Mouse (Mus musculus) embryonic fibroblast, embryonic 13.5 days (primary cell): Measurements from ENCODE around the gene Runx1. TPM values are rescaled to one million over a fixed set of nuclear protein-coding genes. Genes with fewer than 3 reads are reported as not detected.
A peak's percentile ranks its signal among the peaks of the same experiment; 100 is the strongest.

Experiments
- H3K27ac ChIP-seq: 2 replicates; pipeline ENCODE4 v1.5.1; 2012; ENCODE audit warnings: low read length, control low read depth, inconsistent platforms; ENCODE audit not compliant: insufficient read depth
- H3K4me1 ChIP-seq: 2 replicates; pipeline ENCODE4 v1.6.1; 2011; ENCODE audit warnings: low read length; ENCODE audit not compliant: control insufficient read depth, insufficient read depth
- H3K4me3 ChIP-seq: 2 replicates; pipeline ENCODE4 v1.5.1; 2011; ENCODE audit warnings: mild to moderate bottlenecking, control low read depth, low read length; ENCODE audit not compliant: insufficient read depth
- CTCF ChIP-seq: IDR thresholded peaks from 2 replicates; pipeline ENCODE4 v1.5.1; 2011; ENCODE audit warnings: mild to moderate bottlenecking, control low read depth, low read length, moderate library complexity, borderline replicate concordance; ENCODE audit not compliant: insufficient read depth
- POLR2A ChIP-seq: IDR thresholded peaks from 2 replicates; pipeline ENCODE4 v1.6.1; 2011; ENCODE audit warnings: low read depth, mild to moderate bottlenecking, control low read depth, low read length, moderate library complexity
- polyA plus RNA-seq: library from polyadenylated mRNA; stranded (reverse); fragments of >200 nt; gene quantifications from 2 replicates; pipeline ENCODE4 v1.2.4, GENCODE M21; 2011; ENCODE audit warnings: low read depth; ENCODE audit not compliant: missing spikeins, insufficient read length

The Runx1 gene
- polyA plus RNA-seq, 1 experiment, result 56.2 TPM

GRCm38 (mm10) chr16:92860649-92861048 is 34.7 kb upstream of the Runx1 start:
- TF ChIP-seq CTCF, result no peak
- no peak for TF ChIP-seq POLR2A
- Histone ChIP-seq H3K4me3 (no peak overlapping the region), H3K4me1 (no peaks in the 10 kb centered on the region), H3K27ac (no peak overlapping the region)

DNA sequence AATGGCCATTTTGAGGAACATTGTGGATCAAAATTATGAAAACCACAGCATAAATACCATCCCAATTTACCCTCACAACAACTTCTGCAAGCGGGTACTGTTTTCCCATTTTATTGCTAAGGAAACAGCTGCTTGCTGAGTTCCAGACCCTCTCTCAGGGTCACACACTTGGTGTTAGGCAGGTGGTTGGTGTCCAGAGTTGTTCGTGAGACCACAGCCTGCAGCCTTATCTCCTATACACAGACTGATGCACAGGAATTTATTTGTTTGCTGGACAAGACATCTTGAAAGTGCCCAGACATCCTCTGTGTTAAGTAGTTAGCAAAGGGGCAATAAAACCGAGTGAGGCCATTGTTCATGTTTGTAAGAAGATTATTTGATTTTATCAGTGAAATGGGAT is 30.8 kb upstream of the Runx1 start:
- TF ChIP-seq CTCF (no peak), POLR2A (no peak)
- no peaks in the 10 kb centered on the region for H3K4me1 ChIP-seq
- H3K27ac ChIP-seq, result no peak overlapping the region
- no peak overlapping the region for H3K4me3 ChIP-seq

GRCm38 (mm10) chr16:92852276-92852675 is 26.3 kb upstream of the Runx1 start:
- Histone ChIP-seq H3K4me1 (no peaks in the 10 kb centered on the region), H3K4me3 (no peak overlapping the region), H3K27ac (no peak overlapping the region)
- TF ChIP-seq POLR2A (no peak), CTCF (no peak)

- H3K27ac ChIP-seq, result no peak overlapping the region
- no peak overlapping the region for H3K4me3 ChIP-seq
- TF ChIP-seq CTCF (no peak), POLR2A (no peak)
- H3K4me1 ChIP-seq, result peaks cover 6% of the 10 kb centered on the region; the same call in 1 of the 2 replicates
Measured at GRCm38 (mm10) chr16:92850416-92850815, 24.5 kb upstream of the Runx1 start.

- H3K4me1 ChIP-seq, result peaks cover 6% of the 10 kb centered on the region; the same call in 1 of the 2 replicates
- TF ChIP-seq CTCF, result no peak
- no peak for TF ChIP-seq POLR2A
- H3K4me3 ChIP-seq, result no peak overlapping the region
- no peak overlapping the region for H3K27ac ChIP-seq
Measured at GRCm38 (mm10) chr16:92847762-92848300, 21.9 kb upstream of the Runx1 start.

GRCm38 (mm10) chr16:92845244-92846225 is 19.6 kb upstream of the Runx1 start:
- H3K4me3 ChIP-seq, result no peak overlapping the region
- H3K4me1 ChIP-seq, result peaks cover 6% of the 10 kb centered on the region; the same call in 1 of the 2 replicates
- TF ChIP-seq CTCF, result no peak
- no peak for TF ChIP-seq POLR2A
- H3K27ac ChIP-seq, result peak overlapping the region; percentile 5

DNA sequence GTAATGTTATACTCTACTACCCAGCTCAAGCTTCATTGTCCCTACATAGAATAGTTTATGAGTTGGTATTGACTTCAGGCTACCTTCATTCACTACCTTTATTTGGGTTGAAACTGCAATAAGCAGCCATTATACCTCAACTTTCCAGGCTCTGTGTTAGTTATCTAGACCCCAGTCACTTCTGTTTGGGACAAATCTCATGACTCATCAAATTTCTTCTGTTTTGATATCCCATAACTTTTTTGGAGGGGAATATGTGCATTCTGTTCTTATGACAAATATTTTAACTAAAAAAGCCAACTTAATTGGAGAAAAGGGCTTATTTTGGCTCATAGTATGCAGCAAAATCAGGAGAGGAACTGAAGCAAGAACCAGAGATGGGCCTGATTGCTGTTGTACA is 12.8 kb upstream of the Runx1 start:
- H3K4me3 ChIP-seq, result no peak overlapping the region
- no peaks in the 10 kb centered on the region for H3K4me1 ChIP-seq
- TF ChIP-seq CTCF (no peak), POLR2A (no peak)
- no peak overlapping the region for H3K27ac ChIP-seq

DNA sequence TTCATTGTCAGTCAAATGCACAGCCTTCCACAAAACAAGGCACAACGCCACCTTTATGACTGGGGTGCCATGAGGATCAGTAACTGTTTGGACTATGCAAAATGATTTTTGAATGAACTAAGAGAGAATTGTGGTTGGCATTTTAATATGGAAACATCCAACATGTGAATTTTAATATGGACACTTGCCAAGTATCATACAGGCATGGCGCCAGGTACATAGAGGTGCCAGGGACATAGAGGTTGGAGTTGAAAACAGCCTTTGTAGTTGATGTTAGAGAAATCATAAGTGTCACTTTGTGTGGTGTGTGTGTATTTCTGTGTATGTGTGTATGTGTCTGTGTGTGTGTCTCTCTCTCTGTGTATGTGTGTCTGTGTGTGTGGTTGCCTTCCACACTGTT is 5.4 kb upstream of the Runx1 start:
- Histone ChIP-seq H3K27ac (no peak overlapping the region), H3K4me1 (peaks cover 4% of the 10 kb centered on the region; the same call in 1 of the 2 replicates), H3K4me3 (no peak overlapping the region)
- TF ChIP-seq POLR2A (no peak), CTCF (no peak)

DNA sequence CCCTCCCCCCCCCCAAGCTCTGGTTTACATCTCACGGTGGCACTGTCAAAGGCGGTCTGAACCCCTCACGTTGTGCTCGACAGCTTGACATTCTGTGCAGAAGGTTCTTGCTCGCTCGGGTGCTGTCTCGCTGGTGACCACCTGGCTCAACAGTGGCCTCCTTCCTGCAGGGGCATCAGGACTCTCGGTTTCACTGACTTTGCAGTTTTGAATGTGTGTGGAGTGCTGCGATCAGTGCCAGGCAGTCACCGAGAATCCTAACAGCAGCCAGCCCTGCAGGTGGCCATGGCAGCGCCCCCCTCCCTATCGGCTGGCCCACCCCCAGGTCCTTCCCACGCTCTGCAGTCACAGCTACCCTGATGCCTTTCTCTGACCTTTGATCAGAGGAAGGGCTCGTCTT is 4.5 kb upstream of the Runx1 start:
- Histone ChIP-seq H3K4me1 (peaks cover 4% of the 10 kb centered on the region; the same call in 1 of the 2 replicates), H3K4me3 (no peak overlapping the region), H3K27ac (no peak overlapping the region)
- TF ChIP-seq CTCF (no peak), POLR2A (no peak)

DNA sequence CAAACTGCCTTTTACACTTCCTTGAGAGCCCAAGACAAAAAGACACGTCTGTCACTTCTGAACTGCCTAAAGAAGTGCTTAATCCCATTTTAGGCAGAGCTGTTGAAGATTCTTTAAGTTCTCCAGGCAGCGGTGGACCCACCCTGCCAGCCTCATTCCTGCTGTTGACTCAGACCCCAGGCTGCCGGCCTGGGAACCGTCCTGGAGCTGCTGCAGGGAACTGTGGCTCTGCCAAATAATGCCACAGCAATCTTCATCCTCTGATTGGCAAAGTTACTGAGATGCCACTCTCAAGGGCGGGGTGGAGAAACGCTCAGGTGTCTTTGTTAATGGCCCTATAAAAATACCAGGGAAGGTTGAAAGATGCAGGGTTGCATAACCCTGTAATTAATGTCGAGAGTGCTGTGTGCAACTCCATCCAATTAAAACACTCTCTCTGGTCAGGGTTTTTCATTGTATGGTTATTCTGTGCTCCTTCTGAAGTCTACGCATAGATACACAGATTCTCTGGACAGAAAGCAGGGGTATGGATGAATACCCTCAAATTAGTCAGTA is 2.4 kb upstream of the Runx1 start:
- Histone ChIP-seq H3K27ac (peak overlapping the region; percentile 83), H3K4me1 (peaks cover 8% of the 10 kb centered on the region; the same call in 1 of the 2 replicates), H3K4me3 (no peak overlapping the region)
- TF ChIP-seq CTCF, result no peak
- TF ChIP-seq POLR2A, result no peak
